Mouse (Mus musculus): ENCODE results near the gene Gm5849.
"Not testable (repeated sequence)": the region's sequence is repeated elsewhere in the genome, so short reads cannot be mapped to it uniquely, and the experiment has no call there.

The Gm5849 gene

GRCm38 (mm10) chr3:90777776-90778175 is at the start of gene Gm5849:
Gm5849 (minus strand) TSS chr3:90777876.
- DNase-seq, result not testable (repeated sequence)

DNA sequence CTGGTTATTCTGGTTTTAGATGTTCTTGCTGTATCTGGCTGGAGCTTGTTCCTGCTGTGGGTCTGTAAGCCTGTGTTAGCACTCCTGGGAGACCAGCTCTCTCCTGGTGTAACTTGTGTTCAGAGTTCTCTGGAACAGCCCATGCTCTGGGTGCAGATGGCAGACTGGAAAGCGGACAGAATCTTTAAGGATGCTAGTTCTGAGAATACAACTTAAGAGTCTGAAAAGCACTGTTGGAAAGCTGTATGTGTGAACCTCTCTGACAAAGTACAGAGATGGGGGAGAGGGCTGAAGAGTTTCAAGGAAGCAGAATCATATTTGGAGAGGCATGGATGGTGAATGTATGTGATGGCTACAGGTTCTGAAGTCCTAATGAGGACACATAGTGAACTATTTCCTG is 28.0 kb downstream of the Gm5849 start:
- DNase-seq, result no peak

DNA sequence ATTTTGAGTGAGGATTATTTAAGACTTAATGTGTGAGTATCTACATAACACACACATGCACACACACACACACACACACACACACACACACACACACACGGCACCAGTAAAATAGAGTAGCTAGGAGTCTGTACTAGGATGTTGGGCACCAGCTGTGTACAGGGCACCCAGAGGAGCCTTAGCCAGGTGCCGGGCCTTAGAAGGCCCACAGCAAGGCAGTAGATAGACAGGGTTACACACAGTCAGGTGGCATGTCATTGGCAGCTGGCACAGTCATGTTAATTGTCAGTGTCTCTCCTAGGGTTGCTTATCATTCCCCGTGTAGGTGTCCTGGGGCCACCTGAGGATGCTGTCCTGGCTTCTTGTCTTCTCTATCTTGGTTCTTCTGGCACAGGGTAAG is 51.1 kb downstream of the Gm5849 start, which contains the start of gene Pglyrp4:
TSS of gene Pglyrp4 (plus strand) at position 301 of the 400 bp plus-strand sequence.
- DNase-seq, result no peak

Measured in right cerebral cortex, postnatal 4 days (tissue).